Mouse (Mus musculus): ENCODE data around the gene Lyrm2. TPM values are rescaled to one million over a fixed set of nuclear protein-coding genes. Genes with fewer than 3 reads are reported as not detected.

The Lyrm2 gene
- polyA plus RNA-seq, 2 experiments from 2014 or later: 73.5 to 78.9 TPM

Other genes with a start within 250 kb of the Lyrm2 start
- gene Gja10, start 197.5 kb upstream of the Lyrm2 start, polyA plus RNA-seq (2017; shearing (Covaris generic)): not detected
- gene Casp8ap2, start 184.8 kb upstream of the Lyrm2 start, polyA plus RNA-seq (2017; shearing (Covaris generic)): 10 to 100 TPM; 33.8 to 43.7 TPM
- gene Mdn1, start 143.1 kb upstream of the Lyrm2 start, polyA plus RNA-seq (2017; shearing (Covaris generic)): 10 to 100 TPM; 27.0 to 32.0 TPM
- 1 to 10 TPM in 1 of 2 experiments, under 1 TPM in 1; 0.99 to 1.4 TPM for gene Ankrd6, start 150.6 kb downstream of the Lyrm2 start, polyA plus RNA-seq (2017; shearing (Covaris generic))
- gene Rragd, start 182.8 kb downstream of the Lyrm2 start, polyA plus RNA-seq (2017; shearing (Covaris generic)): 1 to 10 TPM; 4.2 to 4.3 TPM
- gene Ube2j1, start 231.2 kb downstream of the Lyrm2 start, polyA plus RNA-seq (2017; shearing (Covaris generic)): 10 to 100 TPM; 41.9 to 42.7 TPM